Mouse (Mus musculus) intestine, embryonic 16.5 days (tissue): Measurements from ENCODE around the gene Ahcyl2. TPM values are rescaled to one million over a fixed set of nuclear protein-coding genes. Genes with fewer than 3 reads are reported as not detected.
A peak's percentile ranks its signal among the peaks of the same experiment; 100 is the strongest.

Experiments used
- ATAC-seq: fragments of 200-750 bp; cut with Nextera tagmentation; 2 replicates; pipeline ENCODE4 v1.8.0; 2017; ENCODE audit warnings: moderate TSS enrichment, moderate library complexity
- H3K27ac ChIP-seq: fragments of 300-500 bp; sonication (generic); 2 replicates; pipeline ENCODE4 v1.5.1; 2014; ENCODE audit warnings: mild to moderate bottlenecking, low read length
- H3K27me3 ChIP-seq: fragments of 300-500 bp; sonication (generic); replicated peaks from 2 replicates; pipeline ENCODE4 v1.6.1; 2014; ENCODE audit warnings: low read length, control low read depth, mixed read lengths; ENCODE audit not compliant: control insufficient read depth, insufficient read depth
- H3K36me3 ChIP-seq: fragments of 300-500 bp; sonication (generic); 2 replicates; pipeline ENCODE4 v1.6.1; 2014; ENCODE audit warnings: low read length, control low read depth; ENCODE audit not compliant: control insufficient read depth, insufficient read depth
- H3K4me1 ChIP-seq: fragments of 300-500 bp; sonication (generic); 2 replicates; pipeline ENCODE4 v1.6.1; 2014; ENCODE audit warnings: low read length, control low read depth, mixed read lengths; ENCODE audit not compliant: control insufficient read depth, insufficient read depth
- H3K4me2 ChIP-seq: fragments of 300-500 bp; sonication (generic); 2 replicates; pipeline ENCODE4 v1.6.1; 2014; ENCODE audit warnings: low read depth, low read length, control low read depth
- H3K4me3 ChIP-seq: fragments of 300-500 bp; sonication (generic); 2 replicates; pipeline ENCODE4 v1.5.1; 2014; ENCODE audit warnings: mild to moderate bottlenecking, low read length
- H3K9ac ChIP-seq: fragments of 300-500 bp; sonication (generic); 2 replicates; pipeline ENCODE4 v1.6.1; 2014; ENCODE audit warnings: low read depth, low read length
- H3K9me3 ChIP-seq: fragments of 300-500 bp; sonication (generic); 2 replicates; pipeline ENCODE4 v1.6.1; 2016; ENCODE audit warnings: low read length, control low read depth; ENCODE audit not compliant: control insufficient read depth
- WGBS: fragments of 180-500 bp; shearing (Covaris S2); extraction: QIAGEN DNeasy Blood & Tissue Kit; methylation state at CpG from one replicate; pipeline ENCODE4 v1.1.7; 2014; 5-methylcytosine and 5-hydroxymethylcytosine counted together
- polyA plus RNA-seq: library from polyadenylated mRNA; unstranded; fragments of >200 nt; fragmentation: Nextera tagmentation; extraction: Ambion mirVana; gene quantifications from 2 replicates; pipeline ENCODE4 v1.2.1, GENCODE M21; 2015

The Ahcyl2 gene
- polyA plus RNA-seq, 1 experiment from 2014 or later, result 80.5 TPM

GRCm38 (mm10) chr6:29819309-29819708, 51.5 kb downstream of the Ahcyl2 start:
- ATAC-seq, result no peak
- Histone ChIP-seq H3K4me3 (no peak overlapping the region), H3K9ac (no peak overlapping the region), H3K36me3 (no peaks in the 10 kb centered on the region), H3K27me3 (no peaks in the 10 kb centered on the region), H3K4me1 (no peaks in the 10 kb centered on the region), H3K27ac (no peak overlapping the region), H3K4me2 (no peak overlapping the region), H3K9me3 (no peaks in the 10 kb centered on the region)
- 22% methylated on average over 3 of the region's 3 CpGs for WGBS

- no peak for ATAC-seq
- no peaks in the 10 kb centered on the region for H3K9me3 ChIP-seq
- WGBS, result 74% methylated on average over 4 of the region's 4 CpGs
- no peak overlapping the region for H3K9ac ChIP-seq
- no peaks in the 10 kb centered on the region for H3K4me1 ChIP-seq
- no peaks in the 10 kb centered on the region for H3K36me3 ChIP-seq
- no peak overlapping the region for H3K27ac ChIP-seq
- H3K27me3 ChIP-seq, result no peaks in the 10 kb centered on the region
- H3K4me2 ChIP-seq, result no peak overlapping the region
- H3K4me3 ChIP-seq, result no peak overlapping the region
Measured at GRCm38 (mm10) chr6:29820314-29820713, 52.5 kb downstream of the Ahcyl2 start.

GRCm38 (mm10) chr6:29820926-29821325, 53.1 kb downstream of the Ahcyl2 start:
- Histone ChIP-seq H3K4me2 (no peak overlapping the region), H3K4me3 (no peak overlapping the region), H3K9ac (no peak overlapping the region), H3K4me1 (no peaks in the 10 kb centered on the region), H3K9me3 (no peaks in the 10 kb centered on the region), H3K36me3 (no peaks in the 10 kb centered on the region), H3K27ac (no peak overlapping the region), H3K27me3 (no peaks in the 10 kb centered on the region)
- no peak for ATAC-seq
- 91% methylated on average over 3 of the region's 3 CpGs for WGBS

GRCm38 (mm10) chr6:29821770-29822169, 54.0 kb downstream of the Ahcyl2 start:
- H3K27ac ChIP-seq, result no peak overlapping the region
- no peaks in the 10 kb centered on the region for H3K27me3 ChIP-seq
- no peak for ATAC-seq
- no peaks in the 10 kb centered on the region for H3K4me1 ChIP-seq
- H3K36me3 ChIP-seq, result no peaks in the 10 kb centered on the region
- H3K9me3 ChIP-seq, result no peaks in the 10 kb centered on the region
- no peak overlapping the region for H3K9ac ChIP-seq
- WGBS, result 63% methylated on average over 1 of the region's 1 CpGs
- H3K4me3 ChIP-seq, result no peak overlapping the region
- no peak overlapping the region for H3K4me2 ChIP-seq

- Histone ChIP-seq H3K36me3 (no peaks in the 10 kb centered on the region), H3K9ac (no peak overlapping the region), H3K4me3 (no peak overlapping the region), H3K4me1 (no peaks in the 10 kb centered on the region), H3K4me2 (no peak overlapping the region), H3K27me3 (no peaks in the 10 kb centered on the region), H3K9me3 (no peaks in the 10 kb centered on the region), H3K27ac (no peak overlapping the region)
- WGBS, result 63% methylated on average over 2 of the region's 2 CpGs
- no peak for ATAC-seq
Measured at GRCm38 (mm10) chr6:29825302-29825701, 57.5 kb downstream of the Ahcyl2 start.

GRCm38 (mm10) chr6:29827291-29828242, 59.8 kb downstream of the Ahcyl2 start:
- no peak overlapping the region for H3K4me2 ChIP-seq
- no peak overlapping the region for H3K9ac ChIP-seq
- ATAC-seq, result no peak
- no peak overlapping the region for H3K27ac ChIP-seq
- no peaks in the 10 kb centered on the region for H3K9me3 ChIP-seq
- WGBS, result 79% methylated on average over 5 of the region's 5 CpGs
- no peaks in the 10 kb centered on the region for H3K36me3 ChIP-seq
- H3K4me3 ChIP-seq, result no peak overlapping the region
- H3K27me3 ChIP-seq, result no peaks in the 10 kb centered on the region
- H3K4me1 ChIP-seq, result no peaks in the 10 kb centered on the region

- Histone ChIP-seq H3K27ac (no peak overlapping the region), H3K9me3 (no peaks in the 10 kb centered on the region), H3K9ac (no peak overlapping the region), H3K4me1 (no peaks in the 10 kb centered on the region), H3K27me3 (no peaks in the 10 kb centered on the region), H3K4me2 (no peak overlapping the region), H3K4me3 (no peak overlapping the region), H3K36me3 (no peaks in the 10 kb centered on the region)
- ATAC-seq, result peak; percentile 44; the same call in 1 of the 2 replicates
- WGBS, result 69% methylated on average over 3 of the region's 3 CpGs
Measured at GRCm38 (mm10) chr6:29828574-29829234, 60.9 kb downstream of the Ahcyl2 start.

GRCm38 (mm10) chr6:29832356-29832755, 64.5 kb downstream of the Ahcyl2 start:
- H3K4me1 ChIP-seq, result peaks cover 10% of the 10 kb centered on the region; the same call in 1 of the 2 replicates
- H3K9me3 ChIP-seq, result no peaks in the 10 kb centered on the region
- WGBS, result 84% methylated on average over 4 of the region's 4 CpGs
- H3K4me2 ChIP-seq, result no peak overlapping the region
- no peak overlapping the region for H3K4me3 ChIP-seq
- H3K36me3 ChIP-seq, result no peaks in the 10 kb centered on the region
- no peak overlapping the region for H3K27ac ChIP-seq
- H3K27me3 ChIP-seq, result no peaks in the 10 kb centered on the region
- no peak for ATAC-seq
- H3K9ac ChIP-seq, result no peak overlapping the region

GRCm38 (mm10) chr6:29833117-29833516, 65.3 kb downstream of the Ahcyl2 start:
- Histone ChIP-seq H3K4me3 (no peak overlapping the region), H3K4me2 (no peak overlapping the region), H3K27ac (no peak overlapping the region), H3K4me1 (peaks cover 10% of the 10 kb centered on the region; the same call in 1 of the 2 replicates), H3K9me3 (no peaks in the 10 kb centered on the region), H3K36me3 (no peaks in the 10 kb centered on the region), H3K27me3 (no peaks in the 10 kb centered on the region), H3K9ac (no peak overlapping the region)
- ATAC-seq, result no peak
- WGBS, result 78% methylated on average over 4 of the region's 4 CpGs
